Mouse (Mus musculus) megakaryocyte, adult 5-6 weeks (primary cell): Measurements from ENCODE around the gene Atp5g1. TPM values are rescaled to one million over a fixed set of nuclear protein-coding genes. Genes with fewer than 3 reads are reported as not detected.
"Not testable (repeated sequence)": the region's sequence is repeated elsewhere in the genome, so short reads cannot be mapped to it uniquely, and the experiment has no call there.

Source experiments
- ATAC-seq: 2 replicates; pipeline ENCODE4 v1.8.0; 2016; ENCODE audit warnings: mild to moderate bottlenecking, inconsistent platforms; ENCODE audit not compliant: poor library complexity, severe bottlenecking
- total RNA-seq, 2 experiments: library from RNA; stranded (forward) in 1 of 2; stranded (reverse) in 1 of 2; fragments of 153-499, 151-499 nt in 1 of 2; fragments of 221-1000, 200-1000 nt in 1 of 2; gene quantifications; 2 replicates each; pipeline versions ENCODE4 v1.2.3 to v1.2.4; 2015 to 2017

Gene Atp5g1
- total RNA-seq (2015) (192 and 203 TPM in 2 replicates), total RNA-seq (2017) (24.3 and 35.9 TPM in 2 replicates)

DNA sequence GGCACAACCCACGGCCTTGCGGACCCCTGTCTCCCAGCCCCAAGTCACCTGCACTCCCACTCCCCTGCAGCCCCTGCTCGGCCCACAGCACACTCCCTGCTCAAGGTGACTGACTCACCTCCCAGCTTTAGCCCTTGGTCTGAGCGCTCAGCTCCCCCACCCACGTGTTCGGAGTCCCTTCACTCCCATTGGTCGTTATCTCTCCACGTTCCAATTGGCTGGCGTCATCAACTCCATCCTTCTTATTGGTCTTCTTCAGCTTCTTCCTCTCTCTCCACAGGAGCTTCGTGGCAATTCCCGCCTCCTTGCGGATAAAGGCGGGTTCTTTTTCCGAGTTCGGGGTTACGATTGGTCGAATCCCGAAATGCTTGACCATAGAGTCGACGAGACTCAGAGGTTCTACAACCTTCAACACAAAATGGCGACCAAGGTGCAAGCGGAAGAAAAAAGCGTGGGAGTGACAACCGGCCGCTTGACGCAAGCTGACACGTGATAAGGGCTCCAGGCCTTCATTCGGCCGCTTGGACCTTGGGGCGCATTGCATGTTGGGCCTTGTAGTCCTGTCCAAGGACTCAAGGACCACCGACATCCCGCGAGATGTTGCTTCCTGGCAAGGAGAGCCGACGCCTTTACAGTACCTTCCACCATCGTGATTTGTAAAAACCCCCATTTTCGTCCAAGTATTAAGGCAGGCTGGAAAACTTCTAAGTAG is at the start of gene Atp5g1:
Gene Atp5g1, minus strand, starts transcription at position 162 of the 712 bp plus-strand sequence.
- peak; percentile 95 for ATAC-seq

DNA sequence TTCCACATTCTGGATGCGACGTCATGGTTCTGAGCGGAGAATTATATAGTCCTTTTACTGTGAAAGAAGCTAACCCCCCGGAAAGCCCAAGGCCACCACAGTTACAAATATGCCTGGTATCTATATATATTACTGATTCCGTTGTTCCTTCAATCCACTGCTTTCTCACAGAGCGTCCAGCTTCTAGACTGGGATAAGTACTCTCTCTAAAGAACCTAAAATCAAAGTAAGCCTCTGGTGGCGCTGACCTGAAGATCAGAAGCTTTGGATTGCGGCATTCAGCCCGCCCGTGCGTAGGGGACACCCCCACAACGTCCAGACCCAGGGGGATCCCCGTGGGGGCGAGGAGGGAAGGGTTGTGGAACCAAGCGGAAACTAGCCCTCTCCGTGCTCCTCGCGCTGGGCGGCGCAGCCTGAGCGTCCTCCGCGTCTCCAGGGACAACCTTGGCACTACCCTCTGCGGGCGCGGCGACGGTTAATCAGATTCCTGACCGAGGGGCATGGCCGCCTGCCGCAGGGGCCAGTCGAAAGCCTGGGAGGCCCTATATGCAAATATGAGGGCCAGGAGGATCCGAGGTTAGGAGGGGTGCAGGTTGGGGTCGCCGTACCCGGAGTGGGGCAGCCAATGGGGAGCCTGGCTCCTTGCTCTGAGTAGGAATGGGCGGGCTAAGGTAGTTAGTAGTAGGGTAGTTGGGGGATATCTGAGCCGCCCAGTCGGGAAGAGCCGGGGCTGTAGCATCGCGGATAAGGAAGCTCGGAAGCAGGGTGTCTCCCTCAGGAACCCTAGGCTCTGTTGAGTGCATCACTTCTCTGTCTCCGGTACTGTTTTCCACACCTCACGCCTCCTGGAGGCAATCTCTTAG is 48.8 kb upstream of the Atp5g1 start:
- no peak for ATAC-seq

DNA sequence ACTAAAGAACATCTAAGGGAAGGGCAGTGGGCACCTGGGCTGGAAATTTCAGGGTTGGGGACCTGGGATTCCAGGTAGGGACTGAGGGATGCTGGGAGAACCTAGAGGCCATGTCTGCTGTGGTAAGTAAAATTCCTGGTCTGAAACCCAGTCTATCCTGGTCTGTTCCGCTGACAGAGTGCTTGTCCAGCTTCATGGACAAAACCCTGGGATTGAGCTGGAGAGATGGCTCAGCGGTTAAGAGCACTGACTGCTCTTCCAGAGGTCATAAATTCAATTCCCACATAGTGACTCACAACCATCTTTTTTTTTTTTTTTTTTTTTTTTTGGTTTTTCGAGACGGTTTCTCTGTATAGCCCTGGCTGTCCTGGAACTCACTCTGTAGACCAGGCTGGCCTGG is 47.3 kb upstream of the Atp5g1 start:
- not testable (repeated sequence) for ATAC-seq

DNA sequence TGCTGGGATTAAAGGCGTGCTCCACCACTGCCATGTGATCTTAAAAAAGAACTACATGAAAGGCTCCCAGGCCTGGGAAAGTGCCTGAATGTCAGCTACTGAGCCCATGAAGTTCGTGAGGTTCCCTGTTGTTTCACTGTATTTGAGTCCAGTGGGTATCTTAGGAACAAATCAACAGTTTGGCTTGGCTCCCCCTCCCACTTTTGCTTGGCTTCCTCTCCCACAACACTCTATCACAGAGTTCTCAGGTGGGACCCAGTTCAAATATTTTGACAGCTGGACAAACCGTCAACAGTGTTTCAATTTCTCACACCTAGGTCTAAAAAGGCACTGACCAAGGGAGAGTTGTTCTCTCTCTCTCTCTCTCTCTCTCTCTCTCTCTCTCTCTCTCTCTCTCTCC is 43.9 kb upstream of the Atp5g1 start:
- ATAC-seq: no peak

DNA sequence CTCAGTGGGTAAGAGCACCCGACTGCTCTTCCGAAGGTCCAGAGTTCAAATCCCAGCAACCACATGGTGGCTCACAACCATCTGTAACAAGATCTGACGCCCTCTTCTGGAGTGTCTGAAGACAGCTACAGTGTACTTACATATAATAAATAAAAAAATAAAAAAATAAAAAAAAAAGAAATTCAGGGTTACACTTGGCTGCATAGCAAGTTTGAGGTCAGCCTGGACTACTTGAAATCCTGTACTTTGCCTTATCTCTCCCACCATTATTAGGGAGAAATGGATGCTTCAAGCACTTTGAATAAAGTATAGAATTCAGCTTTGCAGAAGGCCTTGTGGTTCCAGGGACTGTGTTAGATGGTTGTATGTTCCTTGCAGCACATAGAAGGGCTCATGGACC is 41.5 kb upstream of the Atp5g1 start:
- ATAC-seq: not testable (repeated sequence)

DNA sequence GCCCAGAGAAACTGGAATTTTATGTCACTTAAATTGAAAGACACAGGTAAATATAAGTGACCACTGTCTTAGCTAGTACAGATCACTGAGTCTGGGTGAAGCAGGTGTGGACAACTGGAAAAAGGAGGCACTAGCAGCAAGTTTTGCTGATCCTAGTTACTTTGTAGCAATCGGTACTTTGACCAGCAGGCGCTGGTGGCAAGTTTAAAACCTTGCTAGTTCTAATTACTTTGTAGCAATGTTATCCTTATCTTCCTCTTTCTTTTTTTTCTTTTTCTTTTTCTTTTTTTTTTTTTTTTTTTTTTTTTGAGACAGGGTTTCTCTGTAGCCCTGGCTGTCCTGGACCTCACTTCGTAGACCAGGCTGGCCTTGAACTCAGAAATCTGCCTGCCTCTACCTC is 40.6 kb upstream of the Atp5g1 start:
- ATAC-seq: no peak

DNA sequence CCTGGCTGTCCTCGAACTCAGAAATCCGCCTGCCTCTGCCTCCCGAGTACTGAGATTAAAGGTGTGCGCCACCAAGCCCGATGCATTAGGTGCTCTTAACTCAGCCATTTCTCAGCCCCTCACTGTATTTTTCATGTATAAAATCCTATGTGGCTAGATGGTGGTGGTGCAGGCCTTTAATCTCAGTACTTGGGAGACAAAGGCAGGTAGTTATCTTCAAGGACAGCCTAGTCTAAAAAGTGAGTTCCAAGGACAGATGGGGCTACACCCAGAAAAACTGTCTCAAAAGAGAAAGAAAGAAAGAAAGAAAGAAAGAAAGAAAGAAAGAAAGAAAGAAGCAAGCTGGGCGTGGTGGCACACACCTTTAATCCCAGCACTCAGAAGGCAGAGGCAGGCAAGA is 39.9 kb upstream of the Atp5g1 start:
- no peak for ATAC-seq

DNA sequence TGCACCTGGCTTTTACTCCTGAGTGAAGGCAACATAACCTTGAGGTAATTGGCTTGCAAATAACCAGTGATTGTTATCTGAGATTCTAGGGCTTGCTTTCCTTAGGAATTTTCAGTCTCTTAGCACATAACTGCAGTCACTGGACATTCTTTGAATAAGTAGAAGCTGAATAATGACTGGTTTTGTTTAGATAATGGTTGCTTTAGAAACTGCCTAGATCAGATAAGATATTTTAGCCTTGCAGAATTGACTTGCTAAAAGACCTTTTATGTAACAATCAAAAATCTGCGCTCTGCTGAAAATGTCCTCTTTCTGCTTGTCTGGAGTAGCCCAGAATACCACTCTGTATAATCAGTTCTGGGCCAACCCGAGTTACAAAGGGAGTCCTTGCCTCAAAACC is 38.6 kb upstream of the Atp5g1 start:
- no peak for ATAC-seq

DNA sequence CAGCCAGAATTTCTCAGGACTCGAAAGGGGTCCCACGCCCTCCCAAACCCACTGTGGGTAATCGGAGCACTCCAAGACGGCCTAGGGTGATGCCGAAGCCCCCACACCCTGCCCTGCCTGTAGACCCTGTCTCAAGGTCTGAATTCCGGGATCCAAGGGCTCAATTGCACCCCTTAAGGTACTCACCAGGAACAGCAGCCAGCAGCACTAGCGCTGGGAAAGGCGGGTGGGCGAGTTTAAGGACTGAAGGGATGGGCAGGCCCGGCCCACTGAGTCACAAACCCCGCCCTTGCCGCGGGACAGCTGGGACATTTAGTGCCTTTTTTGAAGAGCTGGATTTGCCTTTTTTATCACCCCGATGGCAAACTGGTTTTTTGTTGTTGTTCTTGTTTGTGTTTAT is 36.3 kb upstream of the Atp5g1 start, which contains the start of gene Calcoco2:
Gene Calcoco2, minus strand, starts transcription at position 214 of the 400 bp plus-strand sequence.
- no peak for ATAC-seq

DNA sequence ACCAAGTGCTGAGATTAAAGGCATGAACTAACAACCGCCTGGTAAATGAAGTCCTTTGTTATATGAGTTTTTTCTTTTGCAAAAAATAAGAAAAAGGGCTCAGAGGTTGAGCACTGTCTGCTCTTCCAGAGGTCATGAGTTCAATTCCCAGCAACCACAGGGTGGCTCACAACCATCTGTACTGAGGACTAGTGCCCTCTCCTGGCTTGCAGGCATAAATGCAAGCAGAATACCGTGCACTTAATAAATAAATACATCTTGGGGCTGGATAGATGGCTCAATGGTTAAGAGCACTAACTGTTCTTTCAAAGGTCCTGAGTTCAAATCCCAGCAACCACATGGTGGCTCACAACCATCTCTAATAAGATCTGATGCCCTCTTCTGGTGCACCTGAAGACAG is 35.5 kb upstream of the Atp5g1 start:
- ATAC-seq: not testable (repeated sequence)

DNA sequence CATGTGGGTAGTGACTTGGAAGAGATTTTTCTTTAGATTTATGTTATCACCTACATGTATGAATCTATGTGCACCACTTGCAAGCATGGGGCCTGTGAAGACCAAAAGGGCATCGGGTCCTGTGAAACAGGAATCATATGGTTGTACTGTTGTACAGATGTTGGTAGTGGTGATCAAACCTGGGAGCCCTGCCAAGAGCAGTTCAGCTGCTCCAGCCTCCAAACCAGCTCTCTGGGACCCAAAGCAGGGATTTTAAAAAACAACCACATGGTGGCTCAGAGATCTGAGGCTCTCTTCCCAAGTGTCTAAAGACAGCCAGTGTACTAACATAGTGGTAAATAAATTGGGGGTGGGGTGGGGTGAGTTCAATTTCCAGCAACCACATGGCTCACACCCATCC is 32.9 kb upstream of the Atp5g1 start:
- ATAC-seq: no peak

DNA sequence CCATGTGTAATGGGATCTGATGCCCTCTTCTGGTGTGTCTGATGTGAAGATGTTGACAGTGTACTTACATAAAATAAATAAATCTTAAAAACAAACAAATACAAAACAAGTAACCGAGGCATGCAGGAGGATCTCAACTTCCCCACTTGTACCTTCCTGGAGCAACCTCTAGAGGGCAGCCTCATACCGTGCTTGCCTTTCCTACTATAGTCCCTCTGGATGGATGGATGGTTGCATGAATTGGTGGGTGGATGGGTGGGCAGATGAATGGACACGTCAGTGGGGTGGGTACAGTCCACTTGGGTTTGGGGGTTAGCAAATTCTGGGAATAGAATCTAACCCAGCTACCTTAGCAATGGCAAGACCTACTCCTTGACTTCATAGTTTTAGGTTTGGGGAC is 17.9 kb upstream of the Atp5g1 start:
- peak; percentile 68 for ATAC-seq

DNA sequence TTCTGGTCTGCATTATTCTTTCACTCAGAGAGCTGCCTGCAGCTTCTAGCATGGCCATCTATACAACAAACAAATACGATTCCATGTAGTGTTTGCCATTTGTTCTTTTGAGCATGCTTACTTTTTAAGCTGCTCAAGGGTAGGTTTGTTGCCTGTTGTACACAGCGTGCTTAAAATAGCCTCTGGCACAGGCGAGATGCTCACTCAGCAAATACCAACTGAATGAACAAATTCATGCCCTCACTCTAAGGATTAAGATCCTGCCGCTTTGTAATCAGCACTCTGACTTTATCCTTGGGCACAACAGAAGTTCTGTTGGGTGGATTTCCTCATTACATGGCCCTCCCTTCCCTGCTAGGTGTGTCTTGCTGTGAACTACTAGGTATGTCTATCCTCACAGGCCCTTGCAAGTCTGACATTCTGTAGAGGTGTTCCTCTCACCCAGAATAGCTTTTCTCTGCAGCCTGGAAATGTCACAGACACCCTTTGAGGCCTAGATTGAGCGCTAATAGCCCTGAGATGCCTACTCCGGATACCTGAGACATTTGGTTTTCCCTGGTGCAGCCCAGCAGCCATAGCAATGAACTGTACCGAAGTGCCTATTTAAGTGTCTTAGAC is 17.3 kb upstream of the Atp5g1 start:
- ATAC-seq: no peak

DNA sequence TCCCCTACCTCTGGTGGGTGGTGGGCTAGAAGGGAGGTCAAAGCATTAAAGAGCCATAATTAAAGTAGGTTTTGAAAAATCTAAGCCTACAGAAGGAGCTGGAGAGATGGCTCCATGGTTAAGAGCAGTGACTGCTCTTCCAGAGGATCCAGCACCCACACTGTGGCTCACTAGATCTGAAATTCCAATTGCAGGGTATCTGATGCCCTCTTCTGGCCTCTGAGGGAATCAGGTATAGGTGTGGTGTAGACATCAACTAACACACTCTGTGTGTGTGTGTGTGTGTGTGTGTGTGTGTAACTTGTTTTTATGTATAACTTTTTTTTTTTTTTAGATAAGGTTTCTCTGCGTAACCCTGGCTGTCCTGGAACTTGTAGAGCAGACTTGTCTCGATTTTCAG is 15.6 kb upstream of the Atp5g1 start:
- 0 out of 2 replicates have a peak, but pooled peaks have one; percentile 27 for ATAC-seq

DNA sequence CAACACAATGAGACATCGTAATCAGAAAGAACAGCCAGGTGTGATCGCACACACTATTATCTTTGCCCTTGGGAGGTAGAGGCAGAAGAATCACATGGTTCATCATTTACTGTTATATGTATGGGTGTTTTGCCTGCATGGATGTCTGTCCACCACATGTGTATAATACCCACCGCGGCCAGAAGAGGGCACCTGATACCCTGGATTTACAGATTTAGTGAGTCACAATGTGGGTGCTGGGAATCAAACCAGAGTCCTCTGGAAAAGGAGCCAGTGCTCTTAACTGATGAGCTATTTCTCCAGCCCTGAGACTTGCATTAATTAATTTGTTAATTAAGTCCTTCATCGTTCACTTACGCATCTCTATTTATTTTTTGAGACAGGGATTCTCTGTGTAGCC is 12.5 kb upstream of the Atp5g1 start:
- no peak for ATAC-seq

DNA sequence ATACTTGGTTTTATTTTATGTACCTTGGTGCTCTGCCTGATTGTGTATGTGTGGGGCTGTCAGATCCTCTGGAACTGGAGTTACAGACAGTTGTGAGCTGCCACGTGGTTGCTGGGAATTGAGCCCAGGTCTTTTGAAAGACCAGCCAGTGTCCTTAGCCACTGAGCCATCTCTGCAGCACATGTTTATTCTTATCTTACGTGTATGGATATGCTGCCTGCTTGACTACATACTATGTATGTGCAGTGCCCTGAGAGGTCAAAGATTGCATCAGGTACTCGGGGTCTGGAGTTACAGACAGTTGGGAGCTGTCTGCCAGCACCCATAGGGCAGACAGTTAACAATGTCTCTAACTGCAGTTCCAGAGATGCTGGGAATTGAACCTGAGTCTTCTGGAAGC is 7.2 kb upstream of the Atp5g1 start:
- no peak for ATAC-seq

DNA sequence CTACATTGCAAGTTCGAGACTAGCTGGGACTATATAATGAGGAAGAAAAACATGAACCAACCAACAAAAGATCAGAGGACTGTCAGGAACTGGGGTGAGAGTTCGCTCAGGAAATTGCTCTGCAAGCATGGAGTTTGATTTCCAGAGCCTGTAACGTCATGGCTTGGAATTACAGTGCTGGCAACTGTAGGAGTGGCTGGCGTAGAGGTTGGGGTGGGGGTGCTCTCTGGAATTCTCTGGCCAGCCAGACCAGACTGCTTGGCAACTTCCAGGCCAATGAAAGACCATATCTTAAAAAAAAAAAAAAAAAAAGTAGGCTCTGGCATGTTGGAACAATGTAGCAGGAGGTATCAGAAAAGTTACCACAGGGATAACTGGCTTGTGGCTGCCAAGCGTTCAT is 5.3 kb upstream of the Atp5g1 start:
- no peak for ATAC-seq

DNA sequence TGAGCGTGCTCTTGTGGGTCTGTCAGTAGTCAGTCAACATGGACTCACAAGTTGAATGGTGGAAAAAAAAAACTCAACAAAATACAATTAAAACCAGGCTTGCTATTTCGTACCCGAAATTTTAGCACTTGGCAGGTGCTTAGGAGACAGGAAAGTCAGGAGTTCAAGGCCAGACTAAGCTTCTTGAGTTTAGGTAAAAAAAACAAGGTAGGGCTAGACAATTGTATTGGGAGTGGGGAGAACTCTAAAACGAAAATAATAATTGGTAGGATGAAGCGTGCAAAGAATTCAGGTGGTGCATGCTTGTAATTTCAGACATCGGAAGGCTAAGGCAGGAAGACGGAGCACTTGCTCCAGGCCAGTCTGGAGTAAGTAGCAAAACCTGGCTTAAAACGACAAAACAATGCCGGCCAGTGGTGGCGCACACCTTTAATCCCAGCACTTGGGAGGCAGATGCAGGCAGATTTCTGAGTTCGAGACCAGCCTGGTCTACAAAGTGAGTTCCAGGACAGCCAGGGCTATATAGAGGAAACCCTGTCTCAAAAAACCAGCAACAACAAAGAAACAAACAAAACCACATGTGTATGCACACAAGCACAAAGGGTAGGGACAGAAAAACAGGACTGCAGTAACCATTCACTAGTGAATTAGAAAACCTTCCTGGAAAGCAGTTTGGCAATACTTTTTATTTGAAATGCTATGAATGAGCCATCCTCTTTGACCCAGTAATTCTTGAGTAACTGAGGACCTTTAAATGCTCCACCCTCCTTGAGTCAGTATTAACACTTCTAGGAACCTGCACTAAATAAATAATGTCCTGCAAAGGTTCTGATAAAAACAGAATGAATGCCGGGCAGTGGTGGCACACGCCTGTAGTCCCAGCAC is 993 bp upstream of the Atp5g1 start:
- no peak for ATAC-seq

DNA sequence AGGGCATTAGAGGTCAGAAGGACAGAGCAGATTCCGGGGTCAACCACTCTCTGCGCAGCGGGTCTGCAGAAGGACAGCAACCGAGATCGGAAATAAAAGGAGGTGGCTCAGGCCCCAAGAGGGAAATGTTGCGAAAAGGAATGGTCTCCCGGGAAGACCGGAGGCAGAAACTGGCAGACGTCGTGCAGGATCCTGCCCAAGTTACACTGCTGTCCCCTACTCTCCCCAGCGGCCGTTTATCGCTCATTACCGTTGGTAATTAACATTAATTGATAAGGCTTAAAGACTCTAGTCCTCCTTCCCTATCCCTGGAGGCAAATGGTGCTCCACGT is 327 bp downstream of the Atp5g1 start:
- ATAC-seq: no peak

DNA sequence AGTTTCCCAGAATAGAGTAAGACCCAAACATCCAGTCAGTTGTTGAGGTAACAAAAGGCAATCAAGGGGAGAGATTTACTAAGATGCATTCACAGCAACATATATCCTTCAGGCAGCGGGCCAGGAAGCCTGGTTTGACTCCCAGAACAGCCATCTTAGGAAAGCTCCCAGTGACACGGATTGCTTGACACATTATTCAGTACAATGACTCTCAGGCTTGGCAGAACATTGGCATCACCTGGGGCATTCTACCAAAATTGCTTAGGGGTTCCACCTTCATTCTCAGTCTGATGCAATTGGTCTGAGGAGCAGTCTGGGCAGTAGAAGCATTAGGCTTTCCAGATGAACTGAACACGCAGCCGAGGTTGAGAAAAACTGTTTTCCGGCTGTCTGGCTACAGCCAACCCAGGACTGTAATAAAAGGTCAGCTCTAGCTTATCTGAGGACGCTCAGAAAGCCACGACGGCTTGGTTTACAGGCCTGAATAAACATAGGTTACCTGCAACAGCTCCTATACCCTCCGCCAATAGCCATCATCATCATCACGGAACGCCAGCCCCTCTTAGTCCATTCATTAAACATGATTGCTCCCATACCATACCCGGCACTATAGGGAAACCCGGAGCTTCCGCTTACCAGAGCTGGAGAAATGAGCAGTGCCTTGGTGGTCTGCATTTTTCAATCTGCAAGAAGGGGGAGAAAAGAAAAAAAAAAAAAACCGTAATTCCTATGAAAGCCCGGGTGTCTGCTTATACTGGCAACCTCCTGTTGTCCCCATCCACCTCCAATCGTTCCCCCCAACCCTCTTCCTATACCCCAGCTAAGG is 906 bp downstream of the Atp5g1 start:
- ATAC-seq: no peak
